Mouse (Mus musculus): ENCODE measurements around the gene Tmem231.

GRCm38 (mm10) chr8:111892615-111893014 is 41.1 kb downstream of the Tmem231 start:
- TF ChIP-seq POLR2A (IDR thresholded peaks at IDR 0.05; ENCODE audit: insufficient read length, low read depth) (no peak), POLR2AphosphoS2 (IDR thresholded peaks at IDR 0.05; ENCODE audit: insufficient read length, low read depth) (no peak), MYOG (IDR thresholded peaks at IDR 0.05; ENCODE audit: control insufficient read depth in 1 of 3, insufficient read depth in 1 of 3, insufficient read length in 2 of 3, low read depth in 2 of 3) (no peak), MAX (IDR thresholded peaks at IDR 0.05; ENCODE audit: low read depth) (no peak), USF1 (IDR thresholded peaks at IDR 0.05; ENCODE audit: low read depth) (no peak), TCF12 (IDR thresholded peaks at IDR 0.05; ENCODE audit: insufficient read depth, poor library complexity, severe bottlenecking) (no peak)

All from myocyte (in vitro differentiated cells).